Mouse (Mus musculus): Measurements from ENCODE around the gene Nucb1. TPM values are rescaled to one million over a fixed set of nuclear protein-coding genes. Genes with fewer than 3 reads are reported as not detected.
"Not testable (repeated sequence)": the region's sequence is repeated elsewhere in the genome, so short reads cannot be mapped to it uniquely, and the experiment has no call there.

The Nucb1 gene
- polyA plus RNA-seq, 1 experiment: 135 TPM

DNA sequence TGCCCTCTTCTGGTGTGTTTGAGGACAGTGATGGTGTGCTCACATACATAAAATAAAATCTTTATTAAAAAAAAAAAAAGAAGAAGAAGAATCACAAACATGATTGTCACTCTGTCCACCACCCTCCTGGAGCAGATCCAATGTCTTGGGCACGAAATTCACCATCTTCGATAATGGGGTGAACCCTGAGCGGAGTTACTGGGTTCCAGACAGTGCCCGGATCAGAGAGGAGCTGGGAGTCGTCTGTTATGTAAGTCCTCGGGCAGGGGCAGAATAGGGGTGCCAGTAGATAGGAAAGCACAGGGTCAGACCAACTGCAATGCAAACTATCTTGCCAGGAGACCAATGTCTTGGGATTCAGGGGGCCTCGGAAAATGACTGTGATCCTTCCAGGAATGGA is 10.4 kb upstream of the Nucb1 start:
- no peak overlapping the region for H3K4me3 ChIP-seq

DNA sequence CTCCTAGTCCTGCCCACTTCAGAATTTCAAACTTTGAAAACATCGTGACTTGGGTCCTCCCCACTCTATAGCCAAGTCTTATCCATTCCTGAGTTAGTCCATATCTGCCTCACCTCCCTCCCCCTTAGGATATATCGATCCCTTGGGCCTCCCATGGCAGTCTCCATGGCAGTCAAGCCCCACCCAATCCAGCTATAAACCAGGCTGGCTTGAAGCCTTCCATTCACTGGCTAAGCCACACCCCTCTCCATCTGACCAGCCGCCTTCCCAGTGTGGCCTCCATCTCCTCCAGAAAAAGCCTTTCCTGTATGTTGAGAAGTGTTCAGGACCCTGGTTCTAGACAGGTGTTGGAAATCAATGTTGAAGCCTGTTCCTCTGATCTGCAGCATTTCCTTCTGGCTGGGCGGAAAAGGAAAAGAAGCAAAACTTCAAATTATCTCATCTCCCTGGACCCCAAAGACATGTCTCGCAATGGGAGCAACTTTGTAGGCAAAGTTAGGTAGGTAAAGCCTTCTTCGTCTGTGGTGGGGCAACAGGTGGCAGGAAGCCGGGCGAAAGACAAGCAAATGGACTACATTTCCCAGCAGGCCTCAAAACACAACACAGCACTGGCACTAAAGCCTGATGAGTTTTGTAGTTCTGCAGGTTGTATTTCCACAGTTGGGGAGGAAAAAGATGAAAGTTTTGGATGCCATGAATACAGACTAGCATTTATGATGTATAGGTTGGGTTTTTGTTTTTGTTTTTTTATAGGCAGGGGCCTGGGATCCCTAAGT is 9.3 kb upstream of the Nucb1 start:
- Histone ChIP-seq H3K36me3 (ENCODE audit: control insufficient read depth, insufficient read depth) (peaks cover 25% of the 10 kb centered on the region), H3ac (ENCODE audit: control insufficient read depth, insufficient read length) (no peak overlapping the region), H3K4me3 (no peak overlapping the region), H3K4me2 (ENCODE audit: low read depth) (no peak overlapping the region), H3K27me3 (ENCODE audit: control insufficient read depth, insufficient read depth, insufficient read length) (no peaks in the 10 kb centered on the region), H3K79me2 (ENCODE audit: control insufficient read depth, insufficient read depth) (peaks cover 14% of the 10 kb centered on the region)
- TF ChIP-seq CEBPB (IDR thresholded peaks at IDR 0.05; ENCODE audit: insufficient read depth, poor library complexity, severe bottlenecking) (no peak), MYOD1 (IDR thresholded peaks at IDR 0.05; ENCODE audit: control insufficient read depth in 1 of 3, insufficient read length in 2 of 3, low read depth in 2 of 3) (peak in 1 of 3 experiments; percentile 19)

More for the DNA sequence above, 10.4 kb upstream of the Nucb1 start:
- H3ac ChIP-seq (ENCODE audit: control insufficient read depth, insufficient read length): no peak overlapping the region
- H3K79me2 ChIP-seq (ENCODE audit: control insufficient read depth, insufficient read depth): peaks cover 24% of the 10 kb centered on the region
- no peaks in the 10 kb centered on the region for H3K27me3 ChIP-seq (ENCODE audit: control insufficient read depth, insufficient read depth, insufficient read length)
- peaks cover 30% of the 10 kb centered on the region for H3K36me3 ChIP-seq (ENCODE audit: control insufficient read depth, insufficient read depth)
- no peak overlapping the region for H3K4me2 ChIP-seq (ENCODE audit: low read depth)
- no peak for TF ChIP-seq TCF3 (IDR thresholded peaks at IDR 0.05; ENCODE audit: insufficient read length, low read depth)
- TF ChIP-seq SRF (IDR thresholded peaks at IDR 0.05; ENCODE audit: control insufficient read depth, insufficient read length, low read depth): no peak
- TF ChIP-seq E2F4 (IDR thresholded peaks at IDR 0.05; ENCODE audit: insufficient read depth): no peak
- no peak for TF ChIP-seq REST (IDR thresholded peaks at IDR 0.05; ENCODE audit: insufficient read depth, insufficient read length)
- no peak for TF ChIP-seq USF1 (IDR thresholded peaks at IDR 0.05; ENCODE audit: low read depth)
- TF ChIP-seq TCF12 (IDR thresholded peaks at IDR 0.05; ENCODE audit: insufficient read depth, poor library complexity, severe bottlenecking): no peak
- no peak for TF ChIP-seq POLR2A (IDR thresholded peaks at IDR 0.05; ENCODE audit: insufficient read length, low read depth)
- no peak for TF ChIP-seq MYOD1 (IDR thresholded peaks at IDR 0.05; ENCODE audit: control insufficient read depth in 1 of 3, insufficient read length in 2 of 3, low read depth in 2 of 3)
- no peak for TF ChIP-seq CEBPB (IDR thresholded peaks at IDR 0.05; ENCODE audit: insufficient read depth, poor library complexity, severe bottlenecking)
- no peak for TF ChIP-seq POLR2AphosphoS2 (IDR thresholded peaks at IDR 0.05; ENCODE audit: insufficient read length, low read depth)
- no peak for TF ChIP-seq MAX (IDR thresholded peaks at IDR 0.05; ENCODE audit: low read depth)
- TF ChIP-seq MYOG (IDR thresholded peaks at IDR 0.05; ENCODE audit: control insufficient read depth in 1 of 3, insufficient read depth in 1 of 3, insufficient read length in 2 of 3, low read depth in 2 of 3): no peak

DNA sequence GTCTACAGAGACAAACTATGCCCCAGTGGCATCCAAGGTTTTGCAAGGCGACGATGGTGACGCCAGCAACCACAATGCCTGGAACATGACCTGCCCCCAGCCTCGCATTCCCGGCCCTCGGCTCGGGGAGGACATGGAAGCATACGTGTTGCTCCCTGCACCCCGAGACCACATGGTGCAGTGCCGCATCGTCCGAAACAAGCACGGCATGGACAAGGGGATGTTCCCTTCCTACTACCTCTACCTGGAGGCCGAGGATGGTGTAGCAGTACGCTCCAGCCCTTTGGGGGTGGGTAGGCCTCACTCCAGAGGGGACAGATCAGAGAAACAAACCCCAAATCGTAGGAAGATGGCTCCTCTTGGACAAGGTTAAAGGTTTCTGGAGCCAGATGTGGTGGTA is 8.4 kb upstream of the Nucb1 start:
- Histone ChIP-seq H3ac (ENCODE audit: control insufficient read depth, insufficient read length) (no peak overlapping the region), H3K36me3 (ENCODE audit: control insufficient read depth, insufficient read depth) (peaks cover 19% of the 10 kb centered on the region), H3K4me2 (ENCODE audit: low read depth) (no peak overlapping the region), H3K79me2 (ENCODE audit: control insufficient read depth, insufficient read depth) (peaks cover 5% of the 10 kb centered on the region), H3K4me3 (no peak overlapping the region), H3K27me3 (ENCODE audit: control insufficient read depth, insufficient read depth, insufficient read length) (no peaks in the 10 kb centered on the region)
- TF ChIP-seq SRF (IDR thresholded peaks at IDR 0.05; ENCODE audit: control insufficient read depth, insufficient read length, low read depth) (no peak), CEBPB (IDR thresholded peaks at IDR 0.05; ENCODE audit: insufficient read depth, poor library complexity, severe bottlenecking) (no peak), POLR2AphosphoS2 (IDR thresholded peaks at IDR 0.05; ENCODE audit: insufficient read length, low read depth) (no peak), MAX (IDR thresholded peaks at IDR 0.05; ENCODE audit: low read depth) (no peak), E2F4 (IDR thresholded peaks at IDR 0.05; ENCODE audit: insufficient read depth) (no peak), TCF3 (IDR thresholded peaks at IDR 0.05; ENCODE audit: insufficient read length, low read depth) (no peak), MYOG (IDR thresholded peaks at IDR 0.05; ENCODE audit: control insufficient read depth in 1 of 3, insufficient read depth in 1 of 3, insufficient read length in 2 of 3, low read depth in 2 of 3) (no peak), USF1 (IDR thresholded peaks at IDR 0.05; ENCODE audit: low read depth) (no peak), TCF12 (IDR thresholded peaks at IDR 0.05; ENCODE audit: insufficient read depth, poor library complexity, severe bottlenecking) (no peak), REST (IDR thresholded peaks at IDR 0.05; ENCODE audit: insufficient read depth, insufficient read length) (no peak), MYOD1 (IDR thresholded peaks at IDR 0.05; ENCODE audit: control insufficient read depth in 1 of 3, insufficient read length in 2 of 3, low read depth in 2 of 3) (no peak), POLR2A (IDR thresholded peaks at IDR 0.05; ENCODE audit: insufficient read length, low read depth) (no peak)

DNA sequence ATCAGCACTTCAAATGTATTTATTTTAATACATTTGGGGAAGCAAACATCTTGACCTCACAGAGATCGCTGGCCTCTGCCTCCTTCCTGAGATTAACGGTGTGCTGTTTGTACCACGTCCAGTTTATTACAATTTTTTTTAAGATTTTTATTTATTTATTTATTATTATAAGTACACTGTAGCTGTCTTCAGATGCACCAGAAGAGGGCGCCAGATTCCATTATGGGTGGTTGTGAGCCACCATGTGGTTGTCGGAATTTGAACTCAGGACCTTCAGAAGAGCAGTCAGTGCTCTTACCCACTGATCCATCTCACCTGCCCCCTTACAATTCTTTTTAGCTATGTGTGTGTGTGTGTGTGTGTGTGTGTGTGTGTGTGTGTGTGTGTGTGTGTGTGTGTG is 6.6 kb upstream of the Nucb1 start:
- H3K79me2 ChIP-seq (ENCODE audit: control insufficient read depth, insufficient read depth); H3K4me3 ChIP-seq; H3K4me2 ChIP-seq (ENCODE audit: low read depth); H3ac ChIP-seq (ENCODE audit: control insufficient read depth, insufficient read length); H3K27me3 ChIP-seq (ENCODE audit: control insufficient read depth, insufficient read depth, insufficient read length); H3K36me3 ChIP-seq (ENCODE audit: control insufficient read depth, insufficient read depth): not testable (repeated sequence)

DNA sequence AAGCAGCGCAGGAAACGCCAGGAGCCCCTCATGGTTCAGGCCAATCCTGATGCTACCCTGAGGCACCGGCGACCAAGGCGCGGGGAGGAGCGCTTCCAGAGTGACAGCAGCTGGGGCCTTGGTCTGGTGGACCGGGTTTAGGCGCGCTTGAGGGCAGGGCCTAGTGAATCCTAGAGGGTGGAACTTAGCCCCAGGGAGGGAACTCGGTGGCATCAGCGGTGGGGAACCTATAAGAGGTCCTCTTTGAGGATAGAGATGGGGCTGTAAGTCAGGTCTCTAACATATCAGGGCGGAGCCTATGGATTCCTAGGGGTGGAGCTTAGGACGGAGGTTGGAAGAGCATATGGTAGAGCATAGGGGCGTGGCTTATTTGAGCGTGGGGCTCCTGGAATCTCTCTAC is 5.2 kb upstream of the Nucb1 start:
- TF ChIP-seq USF1 (IDR thresholded peaks at IDR 0.05; ENCODE audit: low read depth) (no peak), MYOG (IDR thresholded peaks at IDR 0.05; ENCODE audit: control insufficient read depth in 1 of 3, insufficient read depth in 1 of 3, insufficient read length in 2 of 3, low read depth in 2 of 3) (no peak), REST (IDR thresholded peaks at IDR 0.05; ENCODE audit: insufficient read depth, insufficient read length) (no peak), E2F4 (IDR thresholded peaks at IDR 0.05; ENCODE audit: insufficient read depth) (no peak), MYOD1 (IDR thresholded peaks at IDR 0.05; ENCODE audit: control insufficient read depth in 1 of 3, insufficient read length in 2 of 3, low read depth in 2 of 3) (no peak), SRF (IDR thresholded peaks at IDR 0.05; ENCODE audit: control insufficient read depth, insufficient read length, low read depth) (no peak)
- Histone ChIP-seq H3ac (ENCODE audit: control insufficient read depth, insufficient read length) (no peak overlapping the region), H3K36me3 (ENCODE audit: control insufficient read depth, insufficient read depth) (no peaks in the 10 kb centered on the region), H3K27me3 (ENCODE audit: control insufficient read depth, insufficient read depth, insufficient read length) (no peaks in the 10 kb centered on the region), H3K79me2 (ENCODE audit: control insufficient read depth, insufficient read depth) (no peaks in the 10 kb centered on the region), H3K4me2 (ENCODE audit: low read depth) (no peak overlapping the region), H3K4me3 (no peak overlapping the region)
